ENCODE assay signal across 24 mouse cellular contexts in genomic region chr14:98908234-98908633, GRCm38 (mm10).
DNase-seq lines count a peak whose midpoint lies in the region; ATAC-seq lines count a peak whose summit lies in the region.
"Had no signal": no experiment of that assay in that cellular context is flagged by ENCODE, and none has a peak within 500 bp of the region (broad histone marks: within the 10 kb centered on the region; RNA-seq: fewer than 3 reads in every experiment).

No protein-coding gene starts in this region.

- peak overlapping the region; percentile 1 to 27; a peak in 2 of 4 replicates for H3K27ac ChIP-seq in heart, embryonic 14.5 days (replicated peaks in 1 of 2; ENCODE audit: control insufficient read depth in 1 of 2, insufficient read depth in 1 of 2, low read depth in 2 of 2, low read length in 2 of 2)
- H3K27ac ChIP-seq in heart, embryonic 12.5 days (ENCODE audit: poor library complexity, severe bottlenecking), result no peak overlapping the region; the same call in 1 of the 2 replicates
- peak overlapping the region; percentile 55 for H3K27ac ChIP-seq in heart, embryonic 16.5 days (ENCODE audit: low read length)
- no peak overlapping the region for H3K27ac ChIP-seq in heart, embryonic 11.5 days (ENCODE audit: low read depth, low read length)
- H3K27ac ChIP-seq: embryonic facial prominence, embryonic 10.5 days; embryonic facial prominence, embryonic 12.5 days; forebrain, embryonic 13.5 days; forebrain, embryonic 15.5 days had no signal

- no peak overlapping the region for H3K4me2 ChIP-seq in heart, embryonic 14.5 days (ENCODE audit: low read length)
- H3K4me2 ChIP-seq in heart, embryonic 12.5 days, result no peak overlapping the region
- no peak overlapping the region for H3K4me2 ChIP-seq in heart, embryonic 16.5 days (ENCODE audit: low read depth, low read length)
- H3K4me2 ChIP-seq in heart, embryonic 11.5 days, result no peak overlapping the region
- H3K4me2 ChIP-seq: embryonic facial prominence, embryonic 12.5 days; forebrain, embryonic 13.5 days; forebrain, embryonic 15.5 days had no signal

- H3K4me3 ChIP-seq in heart, embryonic 14.5 days (ENCODE audit: control insufficient read depth in 1 of 2, insufficient read depth in 1 of 2, low read depth in 1 of 2, low read length in 2 of 2), result no peak overlapping the region
- no peak overlapping the region for H3K4me3 ChIP-seq in heart, embryonic 12.5 days
- no peak overlapping the region for H3K4me3 ChIP-seq in heart, embryonic 16.5 days (ENCODE audit: low read length)
- H3K4me3 ChIP-seq in heart, embryonic 11.5 days (ENCODE audit: low read depth, low read length), result no peak overlapping the region
- H3K4me3 ChIP-seq: embryonic facial prominence, embryonic 10.5 days; embryonic facial prominence, embryonic 12.5 days; forebrain, embryonic 13.5 days; forebrain, embryonic 15.5 days had no signal

- no peaks in the 10 kb centered on the region for H3K9me3 ChIP-seq in heart, embryonic 14.5 days (ENCODE audit: control insufficient read depth, low read length)
- H3K9me3 ChIP-seq in heart, embryonic 12.5 days (replicated peaks), result peaks cover 5% of the 10 kb centered on the region; the same call in 1 of the 2 replicates
- H3K9me3 ChIP-seq in heart, embryonic 16.5 days (replicated peaks; ENCODE audit: control insufficient read depth, low read length), result no peaks in the 10 kb centered on the region
- H3K9me3 ChIP-seq in heart, embryonic 11.5 days (replicated peaks; ENCODE audit: control insufficient read depth, low read length), result no peaks in the 10 kb centered on the region
- H3K9me3 ChIP-seq: embryonic facial prominence, embryonic 10.5 days; embryonic facial prominence, embryonic 12.5 days; forebrain, embryonic 13.5 days; forebrain, embryonic 15.5 days; G1E had no signal

- peak; percentile 8 to 12 for DNase-seq in heart, postnatal 10 days
- no peak for DNase-seq in heart, postnatal 36 days
- DNase-seq: adrenal gland, adult 8-10 months; adrenal gland, postnatal 14 days; adrenal gland, postnatal 36 days; B cell, adult 2 months; cerebellum, adult 11-12 months; cerebellum, adult 2 months; cerebellum, adult 9-10 months; cerebellum, postnatal 10 days; cerebellum, postnatal 25 days had no signal

- no peaks in the 10 kb centered on the region for H3K27me3 ChIP-seq in heart, embryonic 14.5 days (ENCODE audit: control insufficient read depth, insufficient read depth, low read length)
- H3K27me3 ChIP-seq in heart, embryonic 12.5 days (replicated peaks), result no peaks in the 10 kb centered on the region
- no peaks in the 10 kb centered on the region for H3K27me3 ChIP-seq in heart, embryonic 16.5 days (ENCODE audit: control insufficient read depth, insufficient read depth, low read length)
- H3K27me3 ChIP-seq in heart, embryonic 11.5 days (ENCODE audit: control insufficient read depth, insufficient read depth, low read length), result no peaks in the 10 kb centered on the region
- H3K27me3 ChIP-seq: CH12.LX; embryonic facial prominence, embryonic 12.5 days; forebrain, embryonic 13.5 days; forebrain, embryonic 15.5 days had no signal

- intact Hi-C loops in heart, postnatal 10 days (cut with DNase I), result no loop called here
- intact Hi-C loops in heart, postnatal 36 days (cut with DNase I), result no loop called here

- H3K9ac ChIP-seq in heart, embryonic 14.5 days (ENCODE audit: low read length), result no peak overlapping the region
- H3K9ac ChIP-seq in heart, embryonic 12.5 days, result no peak overlapping the region
- H3K9ac ChIP-seq in heart, embryonic 16.5 days (ENCODE audit: low read length), result no peak overlapping the region
- no peak overlapping the region for H3K9ac ChIP-seq in heart, embryonic 11.5 days (ENCODE audit: low read depth, low read length)
- H3K9ac ChIP-seq: embryonic facial prominence, embryonic 12.5 days; forebrain, embryonic 13.5 days; forebrain, embryonic 15.5 days had no signal

- ATAC-seq in heart, embryonic 14.5 days (ENCODE audit: insufficient number of reproducible peaks, insufficient read depth, low FRiP score, low read depth), result no peak
- ATAC-seq in heart, embryonic 12.5 days (ENCODE audit: insufficient number of reproducible peaks, low FRiP score), result no peak
- peak; percentile 60; the same call in 1 of the 2 replicates for ATAC-seq in heart, embryonic 16.5 days (replicated peaks; ENCODE audit: extremely low read depth, insufficient read depth, low FRiP score)
- no peak for ATAC-seq in heart, embryonic 11.5 days (replicated peaks; ENCODE audit: insufficient number of reproducible peaks, low FRiP score, low TSS enrichment)
- ATAC-seq: activated CD4-positive, CD25-positive, alpha-beta regulatory T cell, adult 4 months; CD4-positive, CD25-positive, alpha-beta regulatory T cell, adult 4 months; forebrain, embryonic 13.5 days; forebrain, embryonic 15.5 days; Patski had no signal

- 0 out of 4 replicates have a peak, but pooled peaks cover 2 to 4% of the 10 kb centered on the region in 2 experiments for H3K4me1 ChIP-seq in heart, embryonic 14.5 days (ENCODE audit: control insufficient read depth in 2 of 2, insufficient read depth in 2 of 2, low read length in 2 of 2)
- H3K4me1 ChIP-seq in heart, embryonic 12.5 days (replicated peaks), result peaks cover 6% of the 10 kb centered on the region; the same call in 1 of the 2 replicates
- no peaks in the 10 kb centered on the region for H3K4me1 ChIP-seq in heart, embryonic 16.5 days (ENCODE audit: control insufficient read depth, insufficient read depth, low read length)
- no peaks in the 10 kb centered on the region; the same call in 1 of the 2 replicates for H3K4me1 ChIP-seq in heart, embryonic 11.5 days (ENCODE audit: control insufficient read depth, insufficient read depth, low read length)
- H3K4me1 ChIP-seq: embryonic facial prominence, embryonic 10.5 days; embryonic facial prominence, embryonic 12.5 days; forebrain, embryonic 15.5 days had no signal

- H3K36me3 ChIP-seq in heart, embryonic 14.5 days (ENCODE audit: control insufficient read depth, insufficient read depth, low read length), result no peaks in the 10 kb centered on the region
- no peaks in the 10 kb centered on the region for H3K36me3 ChIP-seq in heart, embryonic 12.5 days
- no peaks in the 10 kb centered on the region for H3K36me3 ChIP-seq in heart, embryonic 16.5 days (ENCODE audit: control insufficient read depth, insufficient read depth)
- H3K36me3 ChIP-seq in heart, embryonic 11.5 days (ENCODE audit: control insufficient read depth, insufficient read depth, low read length), result no peaks in the 10 kb centered on the region
- H3K36me3 ChIP-seq: embryonic facial prominence, embryonic 10.5 days; embryonic facial prominence, embryonic 12.5 days; forebrain, embryonic 15.5 days; G1E had no signal

- 47% methylated on average over 5 of the region's 5 CpGs for WGBS in heart, embryonic 14.5 days
- 66% methylated on average over 5 of the region's 5 CpGs for WGBS in heart, embryonic 12.5 days
- 48% methylated on average over 5 of the region's 5 CpGs for WGBS in heart, embryonic 16.5 days
- 69% methylated on average over 5 of the region's 5 CpGs for WGBS in heart, embryonic 11.5 days (ENCODE audit: insufficient replicate concordance)

Comparison
In these comparisons a context has a peak if more than half of its experiments do, and no peak if none do; other contexts are left out.
1. H3K27ac ChIP-seq: peak in heart, embryonic 14.5 days (2 of 2) and heart, embryonic 16.5 days (single experiment); none in heart, embryonic 12.5 days (single experiment) and heart, embryonic 11.5 days (single experiment).
2. DNase-seq: peak in heart, postnatal 10 days (2 of 2); none in heart, postnatal 36 days (0 of 2).